Mouse (Mus musculus) right cerebral cortex, postnatal 14 days (tissue): ENCODE data around the gene Rbl1.

ENCODE experiments used
- DNase-seq: peaks from one replicate; pipeline ENCODE4 v3.0.0; 2022

Gene Rbl1

GRCm38 (mm10) chr2:157132686-157133540 is 71.4 kb downstream of the Rbl1 start:
- no peak for DNase-seq

- DNase-seq: no peak
Observed at GRCm38 (mm10) chr2:157132086-157132485, 72.2 kb downstream of the Rbl1 start.

DNA sequence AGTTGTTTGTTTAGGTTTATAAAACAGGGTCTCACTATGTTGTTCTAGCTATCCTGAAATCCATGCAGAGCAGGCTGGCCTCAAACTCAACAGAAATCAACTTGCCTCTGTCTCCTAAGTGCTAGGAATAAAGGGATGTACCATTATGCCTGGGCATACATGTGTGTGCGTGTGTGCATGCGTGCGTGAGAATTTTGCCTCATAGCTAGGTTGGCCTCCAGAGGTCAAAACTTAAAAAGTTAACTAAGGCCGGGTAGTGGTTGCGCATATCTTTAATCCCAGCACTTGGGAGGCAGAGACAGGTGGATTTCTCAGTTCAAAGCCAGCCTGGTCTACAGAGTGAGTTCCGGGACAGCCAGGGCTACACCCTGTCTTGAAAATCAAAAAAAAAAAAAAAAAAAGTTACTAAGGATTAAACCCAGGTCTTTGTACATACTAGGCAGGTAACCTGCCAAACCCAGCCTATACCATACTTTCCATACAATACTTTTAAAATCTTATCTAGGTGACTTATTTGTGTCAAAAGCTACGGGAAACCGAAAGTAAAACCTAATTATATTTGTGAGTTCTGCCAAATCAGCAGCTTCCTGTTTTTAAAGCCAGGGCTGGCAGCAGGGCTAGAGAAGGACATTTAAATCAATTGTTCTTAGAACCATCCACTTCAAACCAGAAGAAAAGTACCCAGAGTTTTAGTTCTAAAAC is 73.4 kb downstream of the Rbl1 start:
- DNase-seq: no peak

DNA sequence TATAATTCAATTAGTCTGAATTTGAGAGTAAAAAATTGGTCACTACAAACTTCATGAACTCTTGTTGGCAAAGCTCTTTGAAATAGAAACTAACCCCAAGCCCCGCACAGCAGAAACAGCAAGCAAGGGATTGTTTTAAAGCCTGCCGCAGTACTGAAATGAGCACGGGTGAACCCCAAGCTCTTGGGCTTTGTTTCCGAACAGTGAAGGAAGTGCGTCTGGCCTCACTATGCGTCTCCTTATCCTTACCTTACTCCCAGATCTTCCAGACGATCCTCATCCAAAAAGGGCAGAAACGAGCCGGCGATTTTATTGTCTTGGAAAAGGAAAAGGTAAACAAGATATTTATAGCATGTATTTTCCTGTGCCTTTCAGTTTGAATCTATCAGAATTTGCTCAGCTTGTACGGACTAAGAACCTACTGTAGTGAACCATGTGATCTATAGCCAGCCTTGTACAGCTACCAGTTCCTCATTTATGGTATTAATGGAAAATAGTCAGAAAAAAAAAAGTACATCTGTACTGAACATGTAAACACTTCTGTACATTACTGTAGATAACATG is 74.7 kb downstream of the Rbl1 start:
- no peak for DNase-seq

DNA sequence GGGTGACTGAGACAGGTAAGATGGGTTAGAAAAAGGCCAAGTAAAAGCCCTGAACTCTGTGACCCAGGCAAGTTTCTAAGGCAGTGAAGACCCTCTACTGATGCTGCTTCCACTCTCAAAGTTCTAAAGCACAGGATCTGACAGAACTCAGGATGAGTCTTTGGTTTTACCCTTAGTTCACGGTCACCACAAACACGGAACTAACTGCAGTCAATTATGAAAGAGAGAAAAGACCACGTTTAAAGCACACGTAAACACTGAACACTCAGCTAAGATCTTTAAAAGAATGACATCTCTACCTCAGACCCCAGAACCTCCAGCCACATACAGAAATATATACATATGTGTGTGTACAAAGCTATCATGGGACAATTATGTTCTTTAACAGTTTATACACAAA is 75.2 kb downstream of the Rbl1 start:
- DNase-seq: no peak

DNA sequence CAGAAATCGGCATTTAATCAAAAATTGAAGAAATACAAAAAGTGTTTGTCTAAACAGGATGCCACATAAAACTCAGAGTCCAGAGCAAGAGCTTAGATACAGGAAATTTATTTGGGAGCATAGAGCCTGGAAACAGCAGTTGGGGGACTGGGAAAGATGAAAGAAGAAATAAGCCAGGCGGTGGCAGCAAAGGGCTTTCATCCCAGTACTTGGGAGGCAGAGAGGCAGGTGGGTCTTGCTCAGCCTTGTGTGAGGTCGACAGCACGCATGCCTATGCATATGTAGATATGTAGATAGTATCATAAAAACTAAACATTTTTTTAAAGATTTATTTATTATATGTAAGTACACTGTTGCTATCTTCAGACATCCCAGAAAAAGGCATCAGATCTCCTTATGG is 76.3 kb downstream of the Rbl1 start:
- peak; percentile 34 for DNase-seq

- DNase-seq: no peak
Observed at GRCm38 (mm10) chr2:157127370-157127769, 77.0 kb downstream of the Rbl1 start.

- no peak for DNase-seq
Observed at GRCm38 (mm10) chr2:157125246-157125645, 79.1 kb downstream of the Rbl1 start.

DNA sequence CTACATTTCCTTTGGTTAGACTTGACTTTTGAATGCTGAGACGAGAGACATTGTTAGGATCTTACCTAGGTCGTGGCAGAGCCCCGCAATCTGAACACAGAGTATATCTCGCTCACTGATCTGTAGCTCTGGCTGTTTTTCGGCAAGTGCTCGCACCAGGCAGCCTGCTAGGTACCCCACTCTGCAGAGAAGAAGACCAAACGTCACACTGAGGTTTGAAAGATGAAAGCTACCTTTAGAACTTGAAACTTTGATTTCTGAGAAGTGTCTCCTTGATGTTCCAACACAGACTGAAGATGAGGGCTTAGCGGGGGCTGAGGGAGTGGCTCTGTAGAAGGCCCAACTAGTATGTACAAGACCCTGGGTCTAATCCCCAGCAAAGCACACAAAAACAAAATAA is 82.6 kb downstream of the Rbl1 start:
- no peak for DNase-seq

GRCm38 (mm10) chr2:157119075-157119474 is 85.3 kb downstream of the Rbl1 start:
- DNase-seq: no peak

DNA sequence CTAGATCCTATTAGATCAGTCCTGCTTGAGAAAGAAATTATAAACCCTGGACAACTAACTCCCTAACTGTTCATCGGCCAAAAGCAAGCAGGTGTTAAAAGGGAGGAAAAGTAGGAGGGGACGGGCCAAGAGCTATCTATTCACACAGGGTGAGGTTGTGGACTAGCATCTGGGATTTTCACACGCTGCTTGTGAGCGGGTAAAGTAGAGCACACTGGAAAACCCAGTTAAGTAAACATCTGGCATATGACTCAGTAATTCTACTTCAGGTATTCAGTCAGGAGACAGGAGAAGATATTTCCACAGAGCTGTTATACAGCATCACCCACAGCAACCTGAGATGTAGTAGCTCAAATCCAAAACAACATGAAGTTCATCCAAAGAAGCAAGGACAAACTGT is 85.8 kb downstream of the Rbl1 start:
- DNase-seq: no peak

DNA sequence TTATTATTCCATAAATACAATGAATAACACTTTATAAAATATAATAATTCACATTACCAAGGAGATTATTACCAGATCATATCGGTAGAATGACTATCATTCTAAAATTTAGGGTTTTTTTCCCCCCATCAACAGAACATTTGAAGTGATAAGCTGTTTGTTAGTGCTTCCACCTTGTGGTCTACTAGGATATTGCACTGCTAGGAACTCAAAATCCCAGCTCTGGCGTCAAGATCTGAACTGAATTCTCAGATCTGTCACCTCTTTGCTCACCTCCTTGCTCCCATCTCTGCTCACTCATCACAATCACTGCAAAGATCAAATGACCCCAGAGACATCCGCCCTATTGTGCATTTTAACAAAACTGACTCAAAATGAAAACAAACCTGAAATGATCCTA is 87.4 kb downstream of the Rbl1 start:
- no peak for DNase-seq

GRCm38 (mm10) chr2:157108236-157108635 is 96.1 kb downstream of the Rbl1 start:
- DNase-seq: no peak

GRCm38 (mm10) chr2:157104454-157104853 is 99.9 kb downstream of the Rbl1 start:
- no peak for DNase-seq

- DNase-seq: no peak
Observed at GRCm38 (mm10) chr2:157102256-157102655, 102.1 kb downstream of the Rbl1 start.

DNA sequence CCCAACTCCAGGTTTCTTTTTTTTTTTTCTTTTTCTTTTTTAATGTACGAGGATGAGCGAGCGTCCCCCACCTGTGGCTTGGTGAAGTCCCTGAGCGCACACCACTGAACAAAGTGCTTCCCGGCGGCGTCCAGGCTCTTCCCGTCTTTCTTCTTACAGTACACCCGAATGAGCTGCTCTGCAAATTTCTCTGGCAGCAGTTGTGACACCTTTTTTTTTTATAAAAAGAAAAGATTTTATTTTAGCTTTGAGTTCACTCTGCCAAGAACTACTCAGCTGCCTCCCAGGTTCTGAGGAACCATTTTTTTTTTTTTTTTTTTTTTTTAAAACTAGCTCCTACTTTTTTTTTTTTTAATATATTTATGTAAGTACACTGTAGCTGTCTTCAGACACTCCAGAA is 102.7 kb downstream of the Rbl1 start:
- DNase-seq: no peak

DNA sequence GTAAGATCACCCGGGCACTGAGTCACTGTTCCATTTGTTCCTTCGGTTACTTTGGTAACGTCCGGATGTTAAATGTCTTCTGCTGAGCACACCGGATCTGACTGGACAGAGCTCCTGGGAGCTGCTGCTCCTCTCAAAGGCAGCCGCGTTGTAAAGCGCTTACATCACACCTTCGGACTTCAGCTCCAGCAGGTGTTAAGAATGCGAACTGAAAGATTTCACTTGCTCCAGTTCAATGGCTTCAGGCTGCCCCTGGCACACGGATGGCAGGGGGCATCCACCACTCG is 104.1 kb downstream of the Rbl1 start:
- no peak for DNase-seq

DNA sequence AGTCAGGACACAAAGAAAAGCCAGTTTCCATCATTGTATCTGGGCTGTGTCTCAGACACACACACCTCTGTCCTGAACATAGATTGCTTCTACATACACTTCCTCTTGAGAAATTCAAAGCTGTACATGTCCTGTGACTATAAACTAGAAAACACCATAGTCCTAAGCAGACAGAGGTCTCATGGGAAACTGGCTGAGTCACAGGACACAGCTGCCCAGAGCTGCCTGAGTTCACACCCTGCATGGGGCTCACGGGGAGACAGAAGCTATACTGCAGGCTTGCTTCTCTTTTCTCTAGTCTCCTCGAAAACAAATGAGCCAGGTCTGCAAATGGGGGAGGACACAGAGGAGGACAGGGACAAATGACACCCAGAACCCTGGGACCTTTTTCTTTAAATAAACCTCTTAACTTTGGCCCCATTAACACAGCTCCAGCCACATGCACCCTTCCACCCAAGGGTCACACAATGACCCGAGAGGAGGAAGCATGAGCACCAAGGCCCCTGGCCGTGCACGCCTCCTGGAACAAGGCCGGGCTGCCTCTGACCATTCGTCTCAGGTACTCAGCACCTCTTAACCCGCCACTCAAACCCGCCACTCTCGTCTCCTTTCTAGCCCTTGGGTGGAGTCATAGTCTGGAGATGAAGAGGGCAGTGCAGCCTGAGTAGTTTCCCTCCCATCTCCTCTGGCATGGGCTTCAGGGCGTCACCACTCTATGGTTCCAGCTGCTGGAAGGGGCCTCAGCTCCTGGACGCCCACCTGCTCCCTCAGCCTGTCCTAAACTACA is 104.6 kb downstream of the Rbl1 start:
- no peak for DNase-seq
